Mouse (Mus musculus) embryonic fibroblast, embryonic 13.5 days (primary cell): Measurements from ENCODE around the gene Glrx5.

ENCODE experiments used
- CTCF ChIP-seq: IDR thresholded peaks from 2 replicates; pipeline ENCODE4 v1.5.1; 2011; ENCODE audit warnings: mild to moderate bottlenecking, control low read depth, low read length, moderate library complexity, borderline replicate concordance; ENCODE audit not compliant: insufficient read depth
- POLR2A ChIP-seq: IDR thresholded peaks from 2 replicates; pipeline ENCODE4 v1.6.1; 2011; ENCODE audit warnings: low read depth, mild to moderate bottlenecking, control low read depth, low read length, moderate library complexity

DNA sequence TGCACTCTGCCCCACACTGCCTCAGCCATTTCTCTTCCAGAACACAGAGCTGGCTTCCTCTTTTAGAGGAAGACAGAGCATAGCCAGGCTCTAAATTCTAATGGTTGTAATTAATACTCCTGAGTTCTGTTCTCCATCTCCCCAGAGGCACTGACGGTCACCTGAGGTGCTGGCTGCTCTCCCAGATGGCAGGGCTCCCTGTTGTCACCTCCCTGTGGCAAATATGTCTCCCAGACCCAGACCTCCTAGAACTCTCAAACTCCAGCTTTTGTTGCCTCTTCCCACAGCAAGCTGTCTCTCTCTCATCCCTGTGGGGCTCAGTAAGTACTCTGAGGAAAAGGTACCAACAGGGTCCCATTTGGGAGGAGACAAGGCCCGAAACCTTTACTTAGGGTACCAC, 46.5 kb upstream of the Glrx5 start:
- TF ChIP-seq CTCF (no peak), POLR2A (no peak)
